ENCODE assay signal across 12 mouse cellular contexts in genomic region chr6:94253943-94254342, GRCm38 (mm10). TPM values are rescaled to one million over a fixed set of nuclear protein-coding genes. Genes with fewer than 3 reads are reported as not detected.
DNase-seq lines count a peak whose midpoint lies in the region; ATAC-seq and TF ChIP-seq lines count a peak whose summit lies in the region.
"Had no signal": no experiment of that assay in that cellular context is flagged by ENCODE, and none has a peak within 500 bp of the region (broad histone marks: within the 10 kb centered on the region; RNA-seq: fewer than 3 reads in every experiment).

No protein-coding gene starts in this region.

- H3K27ac ChIP-seq in limb, embryonic 10.5 days = peak overlapping the region; percentile 62
- H3K27ac ChIP-seq in stomach, postnatal 0 days (replicated peaks) = no peak overlapping the region
- H3K27ac ChIP-seq: hindbrain, postnatal 0 days; midbrain, embryonic 15.5 days; stomach, embryonic 15.5 days had no signal

- H3K4me2 ChIP-seq in stomach, postnatal 0 days (replicated peaks; ENCODE audit: low read depth) = no peak overlapping the region
- H3K4me2 ChIP-seq: midbrain, embryonic 15.5 days; stomach, embryonic 15.5 days had no signal

- no peaks in the 10 kb centered on the region for H3K36me3 ChIP-seq in limb, embryonic 10.5 days
- no peaks in the 10 kb centered on the region for H3K36me3 ChIP-seq in stomach, postnatal 0 days (ENCODE audit: control insufficient read depth, insufficient read depth, low read length)
- H3K36me3 ChIP-seq: midbrain, embryonic 15.5 days; stomach, embryonic 15.5 days had no signal

- peak; percentile 94 for DNase-seq in heart, adult 11 months
- no peak for DNase-seq in heart, postnatal 14 days
- peak; percentile 17 for DNase-seq in lung, postnatal 10 days
- DNase-seq in lung, adult 18-20 months = no peak
- no peak for DNase-seq in limb, embryonic 10.5 days (ENCODE audit: low spot score)
- DNase-seq in stomach, postnatal 0 days (ENCODE audit: low spot score) = no peak
- DNase-seq in right cerebral cortex, postnatal 4 days = no peak
- no peak for DNase-seq in right cerebral cortex, postnatal 25 days
- DNase-seq: B cell, adult 2 months had no signal

- TF ChIP-seq EP300 in stomach, postnatal 0 days (optimal IDR thresholded peaks at IDR 0.05) = no peak

- peaks cover 76% of the 10 kb centered on the region for H3K4me1 ChIP-seq in limb, embryonic 10.5 days
- peaks cover 15% of the 10 kb centered on the region for H3K4me1 ChIP-seq in stomach, postnatal 0 days (replicated peaks; ENCODE audit: control insufficient read depth, insufficient read depth)
- H3K4me1 ChIP-seq: midbrain, embryonic 15.5 days had no signal

- no peaks in the 10 kb centered on the region for H3K27me3 ChIP-seq in limb, embryonic 10.5 days (ENCODE audit: low read depth, poor library complexity, severe bottlenecking)
- H3K27me3 ChIP-seq in stomach, postnatal 0 days (ENCODE audit: control insufficient read depth, insufficient read depth, low read length) = no peaks in the 10 kb centered on the region
- H3K27me3 ChIP-seq: midbrain, embryonic 15.5 days; stomach, embryonic 15.5 days had no signal

- H3K9ac ChIP-seq in stomach, postnatal 0 days (ENCODE audit: low read length) = no peak overlapping the region
- H3K9ac ChIP-seq: midbrain, embryonic 15.5 days; stomach, embryonic 15.5 days had no signal

- WGBS in limb, embryonic 10.5 days = 75% methylated on average over 8 of the region's 8 CpGs
- 73% methylated on average over 8 of the region's 8 CpGs for WGBS in stomach, postnatal 0 days

- intact Hi-C loops in heart, postnatal 14 days (cut with DNase I) = no loop called here

- no peak for TF ChIP-seq CTCF in stomach, postnatal 0 days (IDR thresholded peaks at IDR 0.05; ENCODE audit: low read depth)

- no peak overlapping the region for H3K4me3 ChIP-seq in limb, embryonic 10.5 days
- no peak overlapping the region for H3K4me3 ChIP-seq in stomach, postnatal 0 days (ENCODE audit: low read depth, low read length)
- H3K4me3 ChIP-seq: midbrain, embryonic 15.5 days; stomach, embryonic 15.5 days had no signal

- ATAC-seq in stomach, postnatal 0 days (ENCODE audit: low FRiP score, low TSS enrichment) = peak; percentile 33; the same call in 1 of the 2 replicates
- ATAC-seq: hindbrain, postnatal 0 days; midbrain, embryonic 15.5 days had no signal

- H3K9me3 ChIP-seq in limb, embryonic 10.5 days (replicated peaks) = no peaks in the 10 kb centered on the region
- no peaks in the 10 kb centered on the region for H3K9me3 ChIP-seq in stomach, postnatal 0 days (ENCODE audit: control insufficient read depth, low read length)
- H3K9me3 ChIP-seq: midbrain, embryonic 15.5 days; stomach, embryonic 15.5 days had no signal

RNA-seq across cellular contexts. Expression of gene Magi1, which starts 29.8 kb away (rescaled TPM):
- 10 to 100 TPM; 19.1 to 19.5 TPM for total RNA-seq in heart, postnatal 14 days (2021)
- 10.4 and 16.7 TPM in 2 replicates for polyA plus RNA-seq in limb, embryonic 10.5 days (2016; fragmentation: Nextera tagmentation; extraction: Ambion mirVana)
- polyA plus RNA-seq in stomach, postnatal 0 days (2015; fragmentation: Nextera tagmentation; extraction: Ambion mirVana) = 4.4 and 5.2 TPM in 2 replicates

Comparison
In these comparisons a context has a peak if more than half of its experiments do, and no peak if none do; other contexts are left out.
1. DNase-seq: peak in heart, adult 11 months (single experiment) and lung, postnatal 10 days (single experiment); none in heart, postnatal 14 days (0 of 2), lung, adult 18-20 months (0 of 2), limb, embryonic 10.5 days (single experiment), stomach, postnatal 0 days (single experiment), right cerebral cortex, postnatal 4 days (single experiment) and right cerebral cortex, postnatal 25 days (single experiment).